Mouse (Mus musculus): Measurements from ENCODE around the gene Adamtsl4.
A peak's percentile ranks its signal among the peaks of the same experiment; 100 is the strongest.
"Not testable (repeated sequence)": the region's sequence is repeated elsewhere in the genome, so short reads cannot be mapped to it uniquely, and the experiment has no call there.

Gene Adamtsl4

DNA sequence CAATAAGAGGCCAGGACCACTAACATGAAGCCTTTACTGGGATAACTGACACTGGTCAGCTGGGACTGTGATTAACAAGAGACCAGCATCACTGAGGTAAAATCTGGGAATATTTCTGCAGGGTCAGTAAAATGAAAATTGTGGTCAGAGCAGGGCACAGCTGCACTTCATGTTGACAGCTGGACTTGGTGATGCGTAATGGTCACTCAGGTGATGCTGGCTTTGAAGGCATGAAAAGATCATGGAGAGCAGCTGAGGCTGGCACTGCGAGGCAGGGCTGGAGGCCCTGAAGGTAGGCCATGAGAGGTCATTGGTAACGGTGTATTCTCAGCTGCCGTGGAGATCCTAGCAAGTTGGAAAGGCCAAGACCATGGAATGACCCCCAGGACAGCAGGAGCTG is 10.6 kb upstream of the Adamtsl4 start:
- DNase-seq = no peak

DNA sequence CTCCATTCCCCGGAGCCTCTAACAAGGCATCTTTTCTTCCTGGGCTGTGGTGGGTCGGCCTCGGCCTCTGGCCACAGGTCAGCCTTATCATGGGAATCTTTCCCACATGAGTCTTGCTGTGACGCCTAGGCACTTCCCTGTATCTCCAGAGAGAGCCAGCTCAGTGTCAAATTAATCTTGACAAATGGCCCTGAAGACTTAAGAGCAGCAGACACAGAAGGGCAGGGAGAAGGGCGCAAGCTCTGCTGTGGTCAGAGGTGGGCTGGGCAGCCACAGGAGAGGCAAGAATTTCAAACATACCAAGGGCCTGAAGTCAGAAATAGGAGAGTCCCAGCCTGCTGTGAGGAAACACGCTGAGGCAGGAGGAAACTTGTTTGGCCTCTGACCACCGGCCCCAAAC is 8.6 kb upstream of the Adamtsl4 start:
- no peak for DNase-seq

GRCm38 (mm10) chr3:95695796-95696195 is 8.1 kb upstream of the Adamtsl4 start:
- no peak for DNase-seq

DNA sequence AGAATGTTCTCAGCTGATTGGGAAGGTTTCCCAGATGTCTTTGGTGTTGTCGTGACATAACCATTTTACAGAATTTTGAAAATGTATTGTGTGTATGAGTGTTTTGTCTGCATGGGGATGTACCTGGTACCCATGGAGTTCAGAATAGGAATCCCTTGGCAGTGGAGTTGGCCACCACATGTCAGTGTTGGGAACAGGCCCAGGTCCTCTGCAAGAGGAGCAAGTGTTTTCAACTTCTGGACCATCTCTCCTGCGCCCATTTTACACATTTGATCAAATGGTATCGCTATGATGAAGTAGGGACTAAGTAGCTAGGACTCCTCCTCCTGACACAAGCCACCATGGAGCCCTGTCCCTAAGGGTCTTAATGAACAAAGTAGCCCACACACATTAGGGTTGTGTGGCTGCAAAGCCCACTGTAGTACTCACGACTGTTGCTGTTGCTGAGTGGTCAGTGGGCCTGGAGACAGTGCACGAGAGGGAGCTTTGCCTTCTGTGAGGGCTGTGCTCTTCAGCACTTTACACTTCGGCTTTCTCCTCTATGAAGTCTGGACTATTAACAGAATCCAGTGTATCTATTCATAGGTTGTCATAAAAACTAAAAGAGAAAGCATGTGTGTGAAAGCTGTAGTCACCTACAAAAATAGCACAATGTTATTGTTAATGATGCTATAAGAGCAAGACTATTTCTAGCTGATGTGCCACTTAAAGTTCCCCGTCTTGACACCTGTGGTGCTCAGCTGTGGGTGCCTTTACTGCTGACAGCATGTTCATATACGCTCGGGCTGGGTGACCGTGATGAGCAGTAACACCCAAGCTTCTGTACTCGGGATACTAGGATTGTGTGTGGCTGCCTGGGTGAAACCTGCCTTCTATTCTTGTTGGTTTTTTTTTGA is 7.3 kb upstream of the Adamtsl4 start:
- no peak for DNase-seq

DNA sequence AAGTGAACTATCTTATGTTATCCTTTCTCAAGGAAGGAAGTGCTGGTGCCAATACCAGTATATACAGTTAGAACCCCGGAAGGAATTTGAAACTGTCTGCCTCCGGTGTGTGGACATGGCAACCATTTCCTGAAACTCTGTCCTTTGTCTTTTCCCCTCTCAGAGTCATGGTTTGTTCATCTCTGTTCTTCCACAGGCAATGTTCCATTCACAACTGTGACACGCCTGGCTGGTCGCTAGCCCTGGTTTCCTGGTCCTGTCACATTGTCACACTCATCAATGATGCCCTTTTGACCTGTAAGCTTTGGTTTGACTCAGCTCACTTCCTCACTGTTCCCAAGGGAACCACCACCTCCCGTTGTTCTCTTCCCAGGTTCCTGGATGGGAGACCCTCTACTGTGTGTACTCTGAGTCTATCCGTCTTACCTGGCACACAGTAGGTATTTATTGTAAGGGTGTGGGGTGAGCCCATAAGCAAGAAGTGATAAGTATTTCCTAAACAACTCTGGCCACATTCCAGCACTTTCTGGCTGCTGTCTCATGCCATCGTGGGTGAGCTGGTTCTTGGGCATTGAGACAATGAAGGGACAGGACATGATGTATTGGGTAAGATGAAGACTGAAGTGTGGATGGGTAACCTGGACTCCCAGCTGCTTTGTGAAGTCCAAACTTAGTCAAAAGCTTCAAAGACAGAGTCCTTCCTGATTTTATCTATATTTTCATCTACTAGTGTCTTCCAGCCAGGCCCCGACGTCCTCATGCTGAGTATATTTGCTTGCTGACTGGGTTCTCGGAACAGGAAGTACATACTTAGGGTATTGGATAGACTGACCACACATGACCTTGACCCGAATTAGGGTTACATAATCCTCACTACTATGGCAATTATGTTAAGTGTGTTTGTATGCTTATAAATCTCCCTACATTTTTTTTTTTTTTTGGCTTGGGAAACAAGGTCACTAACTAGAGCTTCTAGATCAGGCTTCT is 6.4 kb upstream of the Adamtsl4 start:
- DNase-seq = no peak

DNA sequence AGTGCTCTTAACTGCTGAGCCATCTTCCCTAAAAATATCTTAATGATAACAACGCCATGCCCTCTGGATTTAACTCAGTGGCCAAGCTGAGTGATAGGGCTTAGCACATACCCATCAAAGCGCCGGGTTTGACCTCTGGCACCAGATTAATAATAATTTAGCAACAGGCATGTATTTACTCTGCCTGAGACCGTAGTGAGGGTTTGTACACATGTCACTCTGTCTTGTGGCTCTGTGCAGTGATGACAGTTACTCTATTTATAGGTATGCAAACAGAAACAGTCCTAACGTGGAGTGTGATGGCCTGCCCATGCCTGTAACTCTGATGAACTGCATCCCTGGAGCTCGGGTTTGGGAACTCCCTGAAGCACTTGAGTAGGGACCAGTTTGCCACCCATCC is 5.0 kb upstream of the Adamtsl4 start:
- no peak for DNase-seq

DNA sequence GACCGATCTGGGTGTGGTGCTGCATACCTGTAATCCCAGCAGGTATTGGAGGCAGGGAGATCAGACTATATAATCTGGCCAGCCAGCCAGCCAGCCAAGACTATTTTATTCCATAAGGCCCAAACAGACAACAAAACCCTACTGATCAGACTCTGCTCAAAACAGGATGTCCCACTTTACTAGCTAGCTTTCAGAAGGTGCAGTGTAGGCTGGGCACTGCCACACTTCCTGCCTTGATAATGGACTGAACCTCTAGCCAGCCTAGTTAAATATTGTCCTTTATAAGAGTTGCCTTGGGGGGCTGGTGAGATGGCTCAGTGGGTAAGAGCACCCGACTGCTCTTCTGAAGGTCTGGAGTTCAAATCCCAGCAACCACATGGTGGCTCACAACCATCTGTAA is 2.8 kb upstream of the Adamtsl4 start:
- DNase-seq = not testable (repeated sequence)

GRCm38 (mm10) chr3:95689940-95690339 is 2.2 kb upstream of the Adamtsl4 start:
- no peak for DNase-seq

GRCm38 (mm10) chr3:95689171-95689915 is 1.6 kb upstream of the Adamtsl4 start:
- no peak for DNase-seq

DNA sequence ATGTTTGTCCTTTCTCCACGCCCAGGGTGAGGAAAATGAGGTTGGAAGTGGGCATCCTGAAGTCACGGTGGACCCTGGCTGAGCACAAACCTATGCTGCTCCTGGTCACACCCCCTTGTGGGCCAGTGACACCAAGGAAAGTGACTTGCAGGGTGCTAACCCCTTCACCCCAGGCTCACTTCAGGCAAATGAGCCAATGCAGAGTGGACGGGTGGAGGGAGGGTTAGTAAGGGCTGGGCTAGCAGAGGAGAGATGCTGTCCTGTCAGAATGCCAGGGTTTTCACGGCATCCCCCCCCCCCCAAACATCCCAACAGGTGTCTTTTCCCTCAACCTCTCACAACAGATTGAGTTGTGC is 571 bp downstream of the Adamtsl4 start:
- DNase-seq = no peak

GRCm38 (mm10) chr3:95686492-95687167 is 1.1 kb downstream of the Adamtsl4 start:
- DNase-seq = no peak

DNA sequence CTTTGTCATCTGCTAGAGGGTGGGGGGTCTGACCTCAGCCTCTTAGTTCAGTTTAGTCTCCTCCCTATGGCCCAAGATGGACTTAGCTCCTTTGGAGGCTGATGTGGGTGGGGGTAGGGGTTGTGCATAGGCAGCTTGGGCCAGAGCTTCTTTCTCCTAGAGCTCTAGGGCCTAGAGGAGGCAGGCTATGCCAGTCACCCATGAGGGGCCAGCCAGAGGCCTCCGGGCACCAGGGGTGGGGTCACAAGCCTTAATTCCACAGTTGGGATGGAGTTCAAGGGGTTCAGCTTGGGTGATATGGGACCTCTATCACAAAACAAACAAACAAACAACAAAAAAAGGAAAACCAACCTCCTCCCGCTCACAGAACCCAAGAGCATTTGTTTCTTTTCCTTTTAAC is 2.0 kb downstream of the Adamtsl4 start:
- no peak for DNase-seq

DNA sequence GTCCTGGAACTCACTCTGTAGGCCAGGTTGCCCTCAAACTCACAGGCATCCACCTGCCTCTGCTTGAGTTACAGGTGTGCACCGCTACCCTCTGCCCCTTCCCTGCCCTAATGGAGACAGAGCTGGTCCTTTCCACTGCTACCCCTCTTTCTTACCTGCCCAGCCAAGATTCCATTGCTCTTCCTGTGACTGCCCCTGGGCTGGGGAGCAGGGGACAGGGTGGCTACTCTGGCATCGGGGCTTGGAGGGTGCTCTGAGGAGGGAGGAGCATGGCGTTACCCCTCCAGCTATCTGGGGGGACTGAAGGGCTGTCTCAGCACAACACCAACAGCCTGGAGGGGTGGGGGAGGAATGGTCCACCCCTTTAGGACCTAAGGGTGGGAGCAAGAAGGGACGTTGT is 2.4 kb downstream of the Adamtsl4 start:
- DNase-seq = no peak

DNA sequence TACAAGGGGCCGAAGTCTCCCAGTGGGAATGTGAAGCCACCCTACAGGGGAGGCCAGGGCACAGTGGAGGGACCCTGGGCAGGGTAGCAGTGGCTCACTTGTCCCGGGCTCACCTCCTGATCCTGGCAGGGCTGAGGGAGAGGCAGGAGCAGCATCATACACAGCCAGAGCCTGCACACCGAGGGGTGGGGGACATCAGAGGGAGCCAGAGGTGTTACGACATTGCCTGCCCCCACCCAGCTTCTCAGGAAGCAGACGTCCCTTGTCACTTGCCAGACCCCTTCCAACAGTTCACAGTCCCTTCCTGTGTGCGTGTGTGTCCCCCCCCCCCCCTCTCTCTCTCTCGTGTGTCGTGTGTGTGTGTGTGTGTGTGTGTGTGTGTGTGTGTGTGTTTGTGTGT is 2.9 kb downstream of the Adamtsl4 start:
- DNase-seq = no peak

DNA sequence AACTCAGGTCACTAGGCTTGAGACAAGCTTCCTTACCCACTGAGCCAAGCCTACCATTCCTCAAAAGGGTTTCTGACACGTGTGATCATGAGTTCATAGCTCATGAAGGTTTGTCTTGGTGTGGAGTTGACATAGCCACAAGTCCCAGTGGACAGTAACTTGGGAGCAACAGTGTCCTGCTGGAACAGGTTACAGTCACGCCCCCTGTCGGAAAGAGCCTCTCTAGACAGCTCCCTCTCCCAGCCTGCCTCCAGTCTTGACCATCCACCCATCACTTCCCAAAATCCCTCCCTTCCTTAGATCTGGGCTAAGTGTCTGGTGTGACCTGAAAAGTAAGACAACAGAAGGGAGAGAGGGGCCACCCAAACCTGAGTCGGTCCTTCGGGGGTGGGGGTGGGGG is 4.8 kb downstream of the Adamtsl4 start:
- no peak for DNase-seq

DNA sequence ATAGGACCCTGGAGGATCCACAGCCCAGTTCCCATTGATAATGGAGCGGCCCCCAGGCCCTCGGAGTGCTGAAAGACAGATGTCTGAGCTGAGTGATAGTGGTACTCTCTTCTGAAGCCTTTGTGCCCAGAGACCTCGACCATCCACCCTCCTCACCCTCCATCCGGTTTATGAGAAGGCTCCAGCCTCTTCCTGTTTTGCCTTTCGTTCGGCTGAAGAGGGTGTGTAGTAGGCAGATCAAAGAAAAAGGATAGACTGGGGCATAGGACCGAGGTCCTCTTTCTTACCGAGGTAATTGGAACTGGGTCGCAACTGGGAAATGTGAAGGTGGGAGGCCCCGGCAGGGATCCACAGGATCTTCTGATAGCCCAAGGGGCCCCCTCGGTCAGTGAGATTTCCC is 6.4 kb downstream of the Adamtsl4 start:
- DNase-seq = no peak

- no peak for DNase-seq
Measured at GRCm38 (mm10) chr3:95680673-95681072, 7.0 kb downstream of the Adamtsl4 start.

DNA sequence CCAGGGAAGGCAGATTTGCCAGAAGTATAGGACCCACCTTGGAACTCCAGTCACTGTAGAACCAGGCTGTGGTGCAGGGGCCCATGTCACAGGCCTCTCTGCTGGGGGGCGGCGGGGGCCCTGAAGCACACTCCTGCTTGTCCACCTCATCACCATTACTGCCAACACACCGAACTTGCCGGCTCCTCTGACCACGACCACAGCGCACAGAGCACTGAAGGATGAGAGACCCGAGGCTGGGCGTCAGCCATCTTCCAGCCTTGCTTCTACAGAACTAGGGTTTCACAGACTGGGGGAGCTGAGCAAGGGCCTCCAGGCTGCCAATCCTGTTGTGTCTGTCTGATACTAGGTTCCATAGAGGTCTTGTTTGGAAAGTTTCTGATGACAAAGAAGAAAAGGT is 8.2 kb downstream of the Adamtsl4 start:
- DNase-seq = no peak

GRCm38 (mm10) chr3:95677420-95678090 is 10.2 kb downstream of the Adamtsl4 start:
- no peak for DNase-seq

DNA sequence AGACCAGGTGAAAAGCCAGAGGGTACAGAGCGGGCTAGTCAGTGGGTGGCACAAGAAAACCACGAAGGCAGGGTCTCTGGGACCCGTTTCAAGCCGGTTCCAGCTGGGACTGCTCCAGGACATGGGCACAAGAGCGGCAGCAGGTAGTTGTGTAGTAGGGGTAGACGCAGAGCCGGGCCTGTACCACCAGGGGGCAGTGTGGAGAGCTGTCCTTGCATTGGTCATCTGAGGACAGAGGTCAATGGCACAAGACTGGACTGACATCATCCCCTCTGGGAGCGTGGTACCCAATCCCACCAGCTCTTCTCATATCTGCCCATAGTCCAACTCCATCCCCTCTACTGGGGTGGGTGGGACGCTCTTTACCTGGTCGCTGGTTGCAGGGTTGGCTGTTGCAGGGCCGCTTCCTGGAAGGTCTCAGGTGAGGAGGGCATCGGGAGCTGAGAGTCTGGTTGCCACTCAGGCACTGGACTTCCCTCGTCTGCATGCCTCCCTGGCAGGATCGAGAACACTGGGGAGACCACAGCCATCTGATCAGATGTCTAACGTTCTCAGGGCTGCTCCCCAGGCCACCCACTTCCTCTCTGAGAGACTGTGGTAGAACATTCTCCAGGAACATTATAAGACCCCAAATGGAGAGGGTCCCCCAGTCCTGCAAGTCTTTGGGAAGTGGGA is 10.8 kb downstream of the Adamtsl4 start:
- DNase-seq = peak; percentile 46

Data from cerebellum, adult 11 months (tissue).